Mouse (Mus musculus): ENCODE results near the gene Pdcd11. TPM values are rescaled to one million over a fixed set of nuclear protein-coding genes. Genes with fewer than 3 reads are reported as not detected.
"Not testable (repeated sequence)": the region's sequence is repeated elsewhere in the genome, so short reads cannot be mapped to it uniquely, and the experiment has no call there.

Pdcd11 gene
- total RNA-seq, 1 experiment from 2014 or later = 15.6 TPM

DNA sequence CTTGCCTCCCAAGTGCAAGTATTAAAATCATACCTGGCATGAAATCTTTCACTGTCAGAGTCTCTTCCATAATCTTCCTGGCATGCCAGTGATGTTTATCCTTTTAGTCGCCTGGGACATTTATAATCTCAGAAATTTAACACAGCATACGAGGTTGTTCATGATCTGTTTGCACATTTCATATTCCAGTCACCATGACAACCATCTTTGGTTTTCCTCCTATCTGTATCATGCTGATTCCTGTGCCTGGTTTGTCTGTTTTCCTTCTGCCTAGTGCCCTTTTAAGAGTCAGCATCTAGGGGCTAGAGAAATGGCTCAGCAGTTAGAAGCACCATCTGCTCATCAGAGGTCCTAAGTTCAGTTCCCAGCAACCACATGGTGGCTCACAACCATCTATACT is 28.1 kb downstream of the Pdcd11 start:
- ATAC-seq (replicated peaks; ENCODE audit: insufficient number of reproducible peaks, low FRiP score, low TSS enrichment, poor library complexity, severe bottlenecking) = no peak

DNA sequence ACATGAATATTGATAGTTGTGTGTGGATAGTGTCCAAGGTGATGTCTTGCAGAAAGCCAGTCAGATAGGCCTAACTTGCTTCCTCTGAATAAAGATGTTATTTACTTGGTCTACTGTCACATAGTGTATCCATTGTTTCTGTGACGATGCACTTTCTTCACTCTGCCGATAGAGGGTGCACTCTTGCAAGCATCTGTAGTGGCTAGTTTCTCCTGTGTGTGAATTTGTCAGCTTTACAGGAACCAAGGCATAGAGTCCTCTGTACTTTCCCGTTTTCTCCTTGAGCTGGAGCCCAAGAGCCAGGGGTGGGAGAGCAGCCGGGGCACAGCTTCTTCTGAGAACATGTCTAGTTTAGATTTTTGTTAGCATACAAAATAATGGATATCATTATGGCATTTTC is 30.5 kb downstream of the Pdcd11 start:
- peak; percentile 78 for ATAC-seq (replicated peaks; ENCODE audit: insufficient number of reproducible peaks, low FRiP score, low TSS enrichment, poor library complexity, severe bottlenecking)

DNA sequence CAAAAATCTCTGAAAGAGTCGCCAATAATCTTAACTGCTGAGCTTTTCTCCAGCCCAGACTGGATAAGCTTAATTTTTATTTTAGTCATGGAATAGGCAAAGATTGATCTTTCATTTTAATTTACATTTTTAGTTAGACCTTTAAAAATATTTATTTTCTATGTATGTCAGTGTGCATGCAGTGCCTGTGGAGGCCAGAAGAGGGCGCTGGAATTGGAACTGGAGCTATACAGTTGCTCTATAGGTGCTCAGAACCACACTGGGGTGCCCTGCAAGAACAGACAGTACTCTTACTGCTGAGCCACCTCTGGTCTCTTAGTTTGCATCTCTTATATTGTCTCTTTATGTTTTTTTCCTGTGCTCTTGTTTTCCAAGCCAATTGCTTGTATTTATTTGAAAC is 32.2 kb downstream of the Pdcd11 start:
- 0 out of 2 replicates have a peak, but pooled peaks have one; percentile 66 for ATAC-seq (replicated peaks; ENCODE audit: insufficient number of reproducible peaks, low FRiP score, low TSS enrichment, poor library complexity, severe bottlenecking)

DNA sequence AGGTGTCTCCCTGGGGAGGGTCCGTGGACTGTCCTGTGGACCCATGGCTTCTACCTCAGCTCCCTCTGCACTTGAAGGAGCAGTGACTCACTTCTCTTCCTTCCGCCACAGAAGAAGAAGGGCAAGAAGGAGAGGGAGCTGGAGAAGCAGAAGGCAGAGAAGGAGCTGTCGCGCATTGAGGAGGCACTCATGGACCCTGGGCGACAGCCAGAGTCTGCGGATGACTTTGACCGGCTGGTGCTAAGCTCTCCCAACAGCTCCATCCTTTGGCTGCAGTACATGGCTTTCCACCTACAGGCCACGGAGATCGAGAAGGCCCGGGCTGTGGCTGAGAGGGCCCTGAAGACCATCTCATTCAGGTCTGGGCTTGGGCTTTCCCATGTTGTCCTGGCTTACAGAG is 37.6 kb downstream of the Pdcd11 start:
- no peak for ATAC-seq (replicated peaks; ENCODE audit: insufficient number of reproducible peaks, low FRiP score, low TSS enrichment, poor library complexity, severe bottlenecking)

DNA sequence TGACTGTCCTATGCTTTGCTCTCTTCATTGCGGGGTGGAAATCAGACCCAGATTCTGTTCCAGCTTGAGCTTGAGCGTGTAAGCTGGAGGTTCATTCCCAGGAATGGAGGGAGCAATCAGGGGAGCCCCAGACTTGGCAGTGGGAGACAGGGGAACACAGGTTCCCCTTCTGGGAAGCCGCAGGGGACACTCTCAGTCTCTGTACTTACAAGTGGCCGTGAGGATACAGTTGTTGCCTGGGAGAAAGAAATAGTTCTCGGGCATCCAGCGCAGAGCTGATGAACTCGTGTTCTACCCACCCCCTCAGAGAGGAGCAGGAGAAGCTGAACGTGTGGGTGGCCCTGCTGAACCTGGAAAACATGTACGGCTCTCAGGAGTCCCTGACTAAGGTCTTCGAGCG is 38.3 kb downstream of the Pdcd11 start:
- no peak for ATAC-seq (replicated peaks; ENCODE audit: insufficient number of reproducible peaks, low FRiP score, low TSS enrichment, poor library complexity, severe bottlenecking)

DNA sequence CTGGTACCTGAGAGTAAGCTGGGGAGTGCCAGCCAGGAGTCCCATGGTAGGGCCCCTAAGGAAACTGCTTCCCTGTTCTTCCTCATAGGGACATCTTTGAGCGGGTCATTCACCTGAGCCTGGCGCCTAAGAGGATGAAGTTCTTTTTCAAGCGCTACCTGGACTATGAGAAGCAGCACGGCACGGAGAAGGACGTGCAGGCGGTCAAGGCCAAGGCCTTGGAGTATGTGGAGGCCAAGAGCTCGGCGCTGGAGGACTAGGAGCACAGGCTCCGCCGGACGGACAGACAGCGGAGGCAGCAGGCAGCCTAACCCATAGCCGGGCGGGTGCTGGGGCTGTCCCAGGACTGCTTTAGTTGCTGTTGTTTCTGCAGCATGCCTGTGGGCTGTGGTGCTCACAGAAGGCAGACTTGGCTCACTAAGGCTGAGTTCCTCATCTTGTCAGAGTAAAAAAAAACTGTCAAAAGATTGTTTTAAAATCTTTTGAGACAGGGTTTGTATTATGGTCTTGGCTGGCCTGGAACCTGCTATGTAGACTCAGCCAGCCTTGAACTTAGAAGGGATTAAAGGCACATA is 40.1 kb downstream of the Pdcd11 start:
- no peak for ATAC-seq (replicated peaks; ENCODE audit: insufficient number of reproducible peaks, low FRiP score, low TSS enrichment, poor library complexity, severe bottlenecking)

DNA sequence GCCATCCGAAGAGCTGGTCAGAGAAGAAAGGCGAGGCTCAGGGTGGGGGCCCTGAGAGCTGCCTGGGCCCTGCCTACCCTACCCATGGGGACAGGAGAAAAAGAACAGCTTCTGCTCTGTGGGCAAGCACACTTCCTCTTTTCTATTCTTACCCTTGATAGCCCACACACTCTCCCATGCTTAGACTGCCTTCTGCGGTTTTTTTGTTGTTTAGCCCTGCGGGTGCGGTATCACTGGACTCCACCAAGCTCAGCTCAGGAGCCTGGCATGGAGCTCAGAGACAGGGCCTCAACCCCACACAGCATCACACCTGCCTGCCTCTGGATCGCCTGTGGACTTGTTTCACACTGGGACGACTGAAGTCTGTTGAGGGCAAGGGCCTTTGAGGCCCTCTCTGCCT is 42.6 kb downstream of the Pdcd11 start:
- peak; percentile 86 for ATAC-seq (replicated peaks; ENCODE audit: insufficient number of reproducible peaks, low FRiP score, low TSS enrichment, poor library complexity, severe bottlenecking)

DNA sequence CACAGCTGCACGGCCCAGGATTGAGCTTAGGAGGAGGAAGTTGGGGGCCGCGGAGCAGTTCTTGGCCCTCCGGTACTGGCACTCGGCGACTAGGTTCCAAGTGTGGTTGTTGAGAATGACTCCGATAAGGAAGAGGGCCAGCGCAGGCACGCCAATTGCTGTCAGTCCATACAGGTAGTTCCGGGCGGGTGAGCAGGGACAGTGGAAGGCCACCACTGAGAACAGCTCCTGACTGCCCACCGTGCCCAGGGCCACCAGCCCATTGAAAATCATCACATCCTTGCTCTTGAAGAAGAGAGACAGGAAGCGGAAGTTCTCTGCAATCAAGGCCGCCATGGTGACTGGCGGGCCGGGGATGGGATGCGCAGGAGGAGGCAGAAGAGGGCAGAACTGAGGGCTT is 45.0 kb downstream of the Pdcd11 start:
- ATAC-seq (replicated peaks; ENCODE audit: insufficient number of reproducible peaks, low FRiP score, low TSS enrichment, poor library complexity, severe bottlenecking) = no peak

DNA sequence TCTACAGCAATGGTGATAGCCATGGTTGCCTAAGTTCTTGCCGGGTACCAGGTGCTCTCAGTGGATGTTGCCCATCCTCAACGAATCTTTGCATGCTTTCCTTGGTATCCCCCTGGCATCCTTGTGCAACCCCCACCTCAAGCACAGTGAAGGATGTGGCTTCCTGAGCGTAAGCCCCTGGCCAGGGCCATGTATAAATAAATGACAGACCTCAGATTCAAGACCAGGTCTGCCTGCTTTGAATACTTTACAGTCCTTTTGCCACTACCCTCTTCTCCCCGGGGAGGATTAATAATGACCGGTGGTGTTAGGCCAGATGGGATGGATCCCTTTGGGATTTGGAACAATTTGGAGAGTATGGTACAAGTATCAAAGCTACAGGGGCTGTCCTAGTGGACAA is 45.6 kb downstream of the Pdcd11 start:
- ATAC-seq (replicated peaks; ENCODE audit: insufficient number of reproducible peaks, low FRiP score, low TSS enrichment, poor library complexity, severe bottlenecking) = no peak

DNA sequence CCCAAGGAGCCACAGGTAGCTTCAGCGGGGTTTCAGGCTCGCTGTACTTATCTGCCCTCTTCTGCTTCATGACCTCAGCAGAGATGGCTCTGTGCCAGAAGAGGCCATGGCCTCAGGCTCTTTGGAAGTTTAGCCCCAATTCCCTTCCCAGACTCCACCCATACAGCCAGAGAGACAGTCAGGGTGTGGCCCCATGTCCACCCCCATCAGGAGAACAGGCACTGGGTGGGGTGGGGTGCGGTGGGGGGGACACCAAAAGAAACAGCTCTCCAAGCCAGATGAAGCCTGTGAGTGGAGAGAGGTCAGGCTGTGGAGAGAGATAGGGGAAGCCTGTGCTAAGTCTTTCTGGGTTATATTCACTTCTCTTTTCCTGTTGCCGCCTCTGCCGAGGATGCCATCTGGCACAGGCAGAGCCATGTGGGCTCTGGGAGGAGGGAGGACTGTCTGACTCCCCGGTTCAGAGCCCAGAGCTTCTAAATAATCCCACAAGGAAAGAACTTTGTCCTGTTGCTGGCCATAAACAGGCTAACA is 46.5 kb downstream of the Pdcd11 start:
- ATAC-seq (replicated peaks; ENCODE audit: insufficient number of reproducible peaks, low FRiP score, low TSS enrichment, poor library complexity, severe bottlenecking) = peak; percentile 41

DNA sequence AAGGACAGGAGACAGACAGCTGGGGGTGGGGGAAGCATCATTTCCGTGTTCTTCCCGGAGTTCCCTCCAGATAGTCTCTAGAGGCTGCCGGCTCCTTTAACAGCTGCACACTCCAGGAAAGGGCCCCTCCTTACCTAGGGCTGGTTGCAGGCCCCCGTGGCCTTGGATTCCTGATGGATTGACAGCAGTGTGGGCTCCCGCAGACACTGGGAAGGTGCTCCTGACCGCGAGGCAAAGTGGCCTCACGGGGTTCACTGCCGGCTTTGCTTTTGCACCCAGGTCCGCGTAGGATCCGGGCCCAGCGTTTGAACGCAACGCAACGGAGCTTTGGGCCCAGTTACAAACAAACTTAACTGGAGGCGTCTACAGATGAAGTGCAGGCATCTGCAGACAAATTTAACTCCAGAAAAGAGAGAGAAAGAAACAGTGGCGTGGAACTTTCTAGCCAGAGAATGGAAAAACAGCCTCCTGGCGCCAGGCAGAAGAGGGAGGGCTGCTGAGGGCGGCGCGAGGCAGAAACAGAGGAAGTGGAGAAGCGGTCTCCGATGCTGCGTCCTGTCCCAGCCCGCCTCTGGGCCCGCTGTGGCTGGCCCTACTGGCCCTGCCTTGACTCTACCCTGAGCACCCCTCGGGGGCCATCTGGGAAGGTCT is 47.3 kb downstream of the Pdcd11 start, which contains the start of gene Calhm2:
TSS of gene Calhm2 (minus strand) at position 524 of the 651 bp plus-strand sequence.
- ATAC-seq (replicated peaks; ENCODE audit: insufficient number of reproducible peaks, low FRiP score, low TSS enrichment, poor library complexity, severe bottlenecking) = peak; percentile 36; the same call in 1 of the 2 replicates

DNA sequence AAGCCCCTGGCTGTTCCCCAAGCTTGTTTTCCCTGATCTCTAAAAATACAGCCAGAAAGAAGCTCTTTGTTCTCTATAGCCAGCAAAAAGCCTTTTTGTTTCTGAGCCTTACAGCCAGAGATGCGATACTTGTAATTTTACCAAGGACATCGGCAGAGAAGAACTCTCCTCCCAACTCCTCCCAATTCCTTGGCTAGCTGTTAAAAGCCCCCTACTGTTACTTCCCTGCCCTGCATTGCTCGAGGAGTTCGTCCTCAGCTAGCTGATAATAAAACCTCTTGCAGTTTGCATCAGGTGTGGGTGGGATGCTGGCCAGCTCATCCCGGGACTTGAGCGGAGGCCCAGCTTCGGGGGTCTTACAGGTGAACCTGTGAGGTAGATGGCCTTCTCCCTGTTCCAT is 49.0 kb downstream of the Pdcd11 start:
- not testable (repeated sequence) for ATAC-seq (replicated peaks; ENCODE audit: insufficient number of reproducible peaks, low FRiP score, low TSS enrichment, poor library complexity, severe bottlenecking)

DNA sequence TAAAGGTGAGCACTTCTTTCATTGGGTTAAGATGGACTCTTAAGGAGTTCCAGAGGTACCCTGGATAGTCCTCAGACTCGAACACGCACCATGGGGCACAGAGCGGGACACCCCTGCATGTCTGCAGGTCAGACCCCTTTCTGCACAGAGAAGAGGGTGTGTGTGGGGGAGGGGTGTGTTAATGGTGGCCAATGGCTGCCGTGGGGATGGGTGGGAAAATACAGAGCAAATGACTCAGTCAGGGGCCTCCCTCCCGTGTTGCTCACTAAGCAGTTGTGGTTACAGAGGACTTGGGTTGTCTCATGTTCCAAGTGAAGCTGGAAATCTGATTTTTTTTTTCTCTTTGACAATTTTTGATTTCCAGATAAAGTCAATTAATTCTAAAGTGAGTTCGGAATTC is 51.9 kb downstream of the Pdcd11 start:
- no peak for ATAC-seq (replicated peaks; ENCODE audit: insufficient number of reproducible peaks, low FRiP score, low TSS enrichment, poor library complexity, severe bottlenecking)

DNA sequence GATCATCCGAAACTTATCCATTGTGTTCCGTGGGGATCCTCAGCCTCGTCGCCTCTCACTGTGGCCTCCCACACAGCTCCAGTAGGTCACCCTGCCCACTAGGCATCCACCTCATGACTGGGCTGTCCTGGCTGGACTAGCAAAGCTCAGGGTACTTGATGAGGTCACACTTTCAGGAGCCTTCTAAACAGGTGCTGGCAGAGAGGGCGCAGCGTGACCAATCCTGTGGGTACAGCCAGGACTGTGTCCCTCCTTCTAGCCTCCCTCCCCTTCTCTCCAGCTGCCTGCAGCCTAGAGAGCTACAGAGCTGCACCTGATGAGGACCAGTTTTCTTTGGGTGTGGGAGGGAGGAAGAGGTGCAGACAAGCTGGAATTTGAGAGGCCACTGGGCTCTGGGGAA is 53.6 kb downstream of the Pdcd11 start, which contains the start of gene Calhm1:
TSS of gene Calhm1 (minus strand) at position 101 of the 400 bp plus-strand sequence.
- no peak for ATAC-seq (replicated peaks; ENCODE audit: insufficient number of reproducible peaks, low FRiP score, low TSS enrichment, poor library complexity, severe bottlenecking)

DNA sequence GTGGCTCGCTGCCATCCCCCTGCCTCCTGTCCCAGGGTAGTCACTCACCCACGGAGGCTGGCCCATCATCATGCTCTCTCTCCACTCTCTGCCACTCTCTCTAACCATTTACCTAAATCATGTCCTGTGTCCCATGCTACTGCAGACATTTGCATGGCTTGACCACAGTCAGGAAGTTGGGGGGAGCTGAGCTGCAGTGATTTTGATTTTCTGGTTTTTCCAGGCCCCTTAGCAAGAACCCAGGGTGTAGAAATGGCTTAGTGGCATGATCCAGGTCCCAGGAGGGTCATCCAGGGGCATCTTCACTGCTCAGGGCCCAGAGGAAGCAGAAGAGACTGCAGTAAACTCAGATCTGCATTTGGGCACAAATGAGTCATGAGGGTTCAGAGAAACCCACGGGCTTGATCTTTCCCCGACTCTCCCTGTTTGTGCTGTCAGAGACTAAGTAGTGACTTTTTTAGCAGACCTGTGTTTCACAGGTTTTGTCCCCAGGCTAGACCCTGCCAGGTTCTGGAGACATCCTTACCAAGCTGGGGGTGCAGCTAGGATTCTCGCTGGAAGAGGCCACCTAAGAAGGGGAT is 57.8 kb downstream of the Pdcd11 start:
- no peak for ATAC-seq (replicated peaks; ENCODE audit: insufficient number of reproducible peaks, low FRiP score, low TSS enrichment, poor library complexity, severe bottlenecking)

DNA sequence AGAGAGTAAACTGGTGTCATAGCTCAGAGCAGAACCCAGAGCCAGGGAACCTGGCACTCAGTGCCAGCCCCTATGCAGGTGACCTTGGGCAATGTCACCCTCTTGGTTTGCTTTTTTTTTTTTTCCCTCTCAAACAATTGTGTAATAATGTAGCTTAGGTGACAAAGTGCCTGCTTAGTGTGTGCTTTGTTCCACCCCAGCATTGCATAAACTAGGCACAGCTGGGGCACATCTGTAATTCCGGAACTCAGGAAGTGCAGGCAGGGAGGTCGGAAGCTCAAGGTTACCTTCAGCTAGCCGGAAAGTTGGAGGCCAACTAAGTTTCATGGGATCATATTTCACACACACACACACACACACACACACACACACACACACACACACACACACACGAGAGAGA is 59.3 kb downstream of the Pdcd11 start:
- no peak for ATAC-seq (replicated peaks; ENCODE audit: insufficient number of reproducible peaks, low FRiP score, low TSS enrichment, poor library complexity, severe bottlenecking)

DNA sequence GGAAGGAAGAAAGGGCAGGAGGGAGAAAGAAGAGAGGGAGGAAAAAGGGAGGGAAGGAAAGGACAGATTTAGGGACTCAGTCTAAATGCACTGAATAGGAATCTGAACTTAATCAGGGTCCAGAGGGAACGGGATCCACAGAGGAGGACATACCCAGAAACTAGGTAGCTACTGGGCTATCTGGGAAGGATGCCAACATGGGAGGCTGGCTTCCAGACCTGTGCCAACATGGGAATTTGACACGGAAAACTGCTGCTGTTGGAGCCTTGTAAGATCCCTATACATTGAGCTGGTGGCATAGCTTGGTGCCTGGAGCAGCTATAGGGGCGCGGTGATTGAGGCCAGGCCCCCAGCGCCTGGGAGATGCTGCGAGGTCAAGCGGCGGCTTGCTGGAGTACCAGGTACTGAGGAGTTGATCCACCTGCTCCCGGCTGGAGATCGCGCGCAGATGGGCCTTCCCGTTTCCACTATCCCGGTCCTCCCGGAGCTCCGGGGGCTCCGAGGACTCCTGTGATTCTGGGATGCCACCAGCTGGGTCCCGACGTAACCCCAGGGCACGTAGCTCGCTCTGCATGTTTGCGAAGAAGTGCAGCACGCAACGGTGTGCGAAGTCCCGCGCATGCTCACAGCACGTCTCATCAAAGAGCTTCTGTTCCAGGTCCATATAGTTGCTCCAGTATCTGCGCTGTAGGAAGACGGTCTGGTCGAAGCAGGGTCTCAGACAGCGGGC is 60.9 kb downstream of the Pdcd11 start:
- no peak; the same call in 1 of the 2 replicates for ATAC-seq (replicated peaks; ENCODE audit: insufficient number of reproducible peaks, low FRiP score, low TSS enrichment, poor library complexity, severe bottlenecking)

DNA sequence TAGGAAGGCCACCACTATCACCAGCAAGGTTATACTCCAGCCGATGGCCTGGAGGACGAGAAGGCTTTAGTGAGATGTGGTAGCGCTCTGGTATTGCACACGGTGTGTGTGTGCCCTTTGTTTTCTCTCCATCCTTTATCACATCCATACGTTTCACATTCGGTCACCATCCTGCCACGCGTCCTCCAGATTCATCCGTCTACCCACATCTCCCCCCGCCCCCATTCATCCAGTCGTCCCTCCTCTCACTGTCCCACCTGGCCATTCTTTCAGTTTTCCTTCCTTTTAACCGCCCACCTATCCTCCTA is 61.4 kb downstream of the Pdcd11 start:
- ATAC-seq (replicated peaks; ENCODE audit: insufficient number of reproducible peaks, low FRiP score, low TSS enrichment, poor library complexity, severe bottlenecking) = no peak

DNA sequence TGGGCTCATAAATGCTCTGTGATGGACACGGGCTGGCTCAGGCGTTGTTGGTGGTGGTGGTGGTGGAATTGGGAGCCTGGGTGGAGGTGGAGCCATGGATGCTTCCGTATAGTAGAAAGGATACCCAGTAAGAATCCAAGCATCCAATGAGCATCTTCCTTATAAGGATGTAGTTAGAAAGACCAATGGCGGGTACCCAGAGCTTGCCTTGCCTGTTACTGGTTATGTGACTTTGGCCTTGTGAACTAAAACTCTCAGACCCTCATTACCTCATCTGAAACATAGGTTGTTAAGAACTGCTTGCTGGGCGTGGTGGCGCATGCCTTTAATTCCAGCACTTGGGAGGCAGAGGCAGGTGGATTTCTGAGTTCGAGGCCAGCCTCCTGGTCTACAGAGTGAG is 63.2 kb downstream of the Pdcd11 start:
- ATAC-seq (replicated peaks; ENCODE audit: insufficient number of reproducible peaks, low FRiP score, low TSS enrichment, poor library complexity, severe bottlenecking) = no peak
